Mouse (Mus musculus) limb, embryonic 10.5 days (tissue): ENCODE measurements around the gene Rhbdd1. TPM values are rescaled to one million over a fixed set of nuclear protein-coding genes. Genes with fewer than 3 reads are reported as not detected.

Experiments used
- DNase-seq: peaks from one replicate; pipeline ENCODE4 v3.0.0-alpha.2; 2017; ENCODE audit warnings: low spot score
- H3K27ac ChIP-seq: fragments of 300-500 bp; sonication (generic); 2 replicates; pipeline ENCODE4 v1.5.1; 2016; ENCODE audit warnings: mild to moderate bottlenecking
- H3K27me3 ChIP-seq: fragments of 300-500 bp; sonication (generic); 2 replicates; pipeline ENCODE4 v1.6.1; 2016; ENCODE audit warnings: low read depth, mild to moderate bottlenecking; ENCODE audit not compliant: poor library complexity, severe bottlenecking
- H3K36me3 ChIP-seq: fragments of 300-500 bp; sonication (generic); 2 replicates; pipeline ENCODE4 v1.6.1; 2016; ENCODE audit warnings: mild to moderate bottlenecking, moderate library complexity
- H3K4me1 ChIP-seq: fragments of 300-500 bp; sonication (generic); 2 replicates; pipeline ENCODE4 v1.6.1; 2016
- H3K4me3 ChIP-seq: fragments of 300-500 bp; sonication (generic); 2 replicates; pipeline ENCODE4 v1.5.1; 2016; ENCODE audit warnings: mild to moderate bottlenecking, moderate library complexity
- H3K9me3 ChIP-seq: fragments of 300-500 bp; sonication (generic); replicated peaks from 2 replicates; pipeline ENCODE4 v1.6.1; 2016; ENCODE audit warnings: mild to moderate bottlenecking
- WGBS: fragments of 180-500 bp; shearing (Covaris S2); methylation state at CpG from one replicate; pipeline ENCODE4 v1.1.7; 2016; 5-methylcytosine and 5-hydroxymethylcytosine counted together
- polyA plus RNA-seq: library from polyadenylated mRNA; unstranded; fragments of >200 nt; fragmentation: Nextera tagmentation; extraction: Ambion mirVana; gene quantifications from 2 replicates; pipeline ENCODE4 v1.2.1, GENCODE M21; 2016

Gene Rhbdd1
- polyA plus RNA-seq, 1 experiment from 2014 or later: 9.1 TPM

- WGBS: 83% methylated on average over 6 of the region's 6 CpGs
- no peak overlapping the region for H3K4me3 ChIP-seq
Measured at GRCm38 (mm10) chr1:82468872-82469271, 152.6 kb downstream of the Rhbdd1 start.

GRCm38 (mm10) chr1:82470516-82471225 lies 154.4 kb downstream of the Rhbdd1 start:
- no peaks in the 10 kb centered on the region for H3K9me3 ChIP-seq
- WGBS: 93% methylated on average over 10 of the region's 10 CpGs

More at GRCm38 (mm10) chr1:82468872-82469271, 152.6 kb downstream of the Rhbdd1 start:
- DNase-seq: no peak
- Histone ChIP-seq H3K27me3 (no peaks in the 10 kb centered on the region), H3K36me3 (no peaks in the 10 kb centered on the region), H3K4me1 (0 out of 2 replicates have a peak, but pooled peaks cover 7% of the 10 kb centered on the region), H3K27ac (no peak overlapping the region), H3K9me3 (no peaks in the 10 kb centered on the region)

GRCm38 (mm10) chr1:82473467-82473866 lies 157.2 kb downstream of the Rhbdd1 start:
- Histone ChIP-seq H3K36me3 (no peaks in the 10 kb centered on the region), H3K4me3 (no peak overlapping the region), H3K27me3 (no peaks in the 10 kb centered on the region), H3K27ac (no peak overlapping the region), H3K4me1 (peaks cover 22% of the 10 kb centered on the region; the same call in 1 of the 2 replicates), H3K9me3 (no peaks in the 10 kb centered on the region)
- no peak for DNase-seq

More at GRCm38 (mm10) chr1:82470516-82471225, 154.4 kb downstream of the Rhbdd1 start:
- no peak overlapping the region for H3K4me3 ChIP-seq
- H3K4me1 ChIP-seq: 0 out of 2 replicates have a peak, but pooled peaks cover 14% of the 10 kb centered on the region
- H3K27me3 ChIP-seq: no peaks in the 10 kb centered on the region
- H3K27ac ChIP-seq: no peak overlapping the region
- DNase-seq: no peak
- no peaks in the 10 kb centered on the region for H3K36me3 ChIP-seq

DNA sequence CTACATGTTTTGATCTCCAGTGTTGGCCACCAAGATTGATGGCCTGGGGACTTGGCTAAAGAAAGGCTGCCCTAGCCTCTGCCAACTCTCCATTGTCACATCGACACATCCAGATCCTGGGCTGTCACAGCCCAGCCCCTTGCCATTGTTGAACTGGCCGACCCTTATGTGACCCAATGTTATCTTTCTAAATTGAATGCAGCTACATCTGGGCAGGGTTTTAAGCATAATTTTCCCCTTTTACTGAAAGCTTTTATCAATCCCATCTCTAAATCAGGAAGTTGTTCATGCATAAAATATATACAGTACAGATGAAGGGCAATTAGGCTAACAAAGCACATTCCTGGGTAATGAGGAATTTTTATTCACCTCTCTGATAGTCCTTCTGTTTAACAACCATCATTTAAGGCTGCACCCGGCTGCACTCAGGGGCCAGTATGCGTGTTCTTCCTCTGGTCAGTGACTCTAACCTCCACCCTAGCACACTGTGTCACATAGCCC lies 158.3 kb downstream of the Rhbdd1 start:
- 48% methylated on average over 4 of the region's 4 CpGs for whole genome bisulfite sequencing
- DNase-seq: no peak

GRCm38 (mm10) chr1:82475254-82475653 lies 159.0 kb downstream of the Rhbdd1 start:
- H3K27me3 ChIP-seq: no peaks in the 10 kb centered on the region
- 88% methylated on average over 5 of the region's 5 CpGs for WGBS
- peaks cover 22% of the 10 kb centered on the region; the same call in 1 of the 2 replicates for H3K4me1 ChIP-seq
- DNase-seq: no peak
- no peak overlapping the region for H3K4me3 ChIP-seq
- no peaks in the 10 kb centered on the region for H3K9me3 ChIP-seq
- H3K36me3 ChIP-seq: no peaks in the 10 kb centered on the region
- H3K27ac ChIP-seq: no peak overlapping the region

More for the DNA sequence above, 158.3 kb downstream of the Rhbdd1 start:
- H3K36me3 ChIP-seq: no peaks in the 10 kb centered on the region
- no peaks in the 10 kb centered on the region for H3K27me3 ChIP-seq
- peaks cover 22% of the 10 kb centered on the region; the same call in 1 of the 2 replicates for H3K4me1 ChIP-seq
- no peak overlapping the region for H3K27ac ChIP-seq
- no peak overlapping the region for H3K4me3 ChIP-seq
- no peaks in the 10 kb centered on the region for H3K9me3 ChIP-seq

GRCm38 (mm10) chr1:82475821-82476220 lies 159.6 kb downstream of the Rhbdd1 start:
- peak overlapping the region; percentile 46; the same call in 1 of the 2 replicates for H3K27ac ChIP-seq
- DNase-seq: no peak
- H3K9me3 ChIP-seq: no peaks in the 10 kb centered on the region
- WGBS: 84% methylated on average over 4 of the region's 4 CpGs
- H3K27me3 ChIP-seq: no peaks in the 10 kb centered on the region
- no peak overlapping the region for H3K4me3 ChIP-seq
- no peaks in the 10 kb centered on the region for H3K36me3 ChIP-seq
- peaks cover 22% of the 10 kb centered on the region; the same call in 1 of the 2 replicates for H3K4me1 ChIP-seq

DNA sequence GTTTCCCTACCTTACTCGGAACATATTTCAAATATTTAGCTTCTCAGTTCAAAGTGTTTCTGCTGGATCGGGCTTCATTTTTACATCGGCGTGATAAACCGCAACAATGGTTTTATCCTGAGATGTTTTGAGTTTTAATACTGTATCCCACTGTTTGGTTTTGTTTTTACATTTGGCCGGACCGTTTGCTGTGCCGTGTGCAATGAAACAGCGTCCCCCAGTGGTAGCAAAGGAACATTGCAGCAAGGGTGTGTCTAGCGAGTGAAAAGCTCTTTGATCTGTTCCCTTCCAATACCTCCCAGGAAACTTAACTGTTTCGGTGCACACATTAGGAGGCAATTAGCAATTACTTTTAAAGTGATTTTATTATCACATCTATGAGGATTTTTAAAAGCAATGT lies 160.0 kb downstream of the Rhbdd1 start:
- Histone ChIP-seq H3K27ac (peak overlapping the region; percentile 46; the same call in 1 of the 2 replicates), H3K36me3 (no peaks in the 10 kb centered on the region), H3K4me3 (no peak overlapping the region), H3K27me3 (no peaks in the 10 kb centered on the region), H3K9me3 (no peaks in the 10 kb centered on the region), H3K4me1 (peaks cover 22% of the 10 kb centered on the region; the same call in 1 of the 2 replicates)
- WGBS: 48% methylated on average over 11 of the region's 11 CpGs
- peak; percentile 52 for DNase-seq

- Histone ChIP-seq H3K4me3 (no peak overlapping the region), H3K27ac (peak overlapping the region; percentile 12; the same call in 1 of the 2 replicates), H3K9me3 (no peaks in the 10 kb centered on the region), H3K27me3 (no peaks in the 10 kb centered on the region), H3K4me1 (peaks cover 22% of the 10 kb centered on the region; the same call in 1 of the 2 replicates), H3K36me3 (no peaks in the 10 kb centered on the region)
- 35% methylated on average over 9 of the region's 9 CpGs for WGBS
- DNase-seq: peak; percentile 38
Measured at GRCm38 (mm10) chr1:82476746-82477145, 160.5 kb downstream of the Rhbdd1 start.

GRCm38 (mm10) chr1:82479696-82480487 lies 163.6 kb downstream of the Rhbdd1 start:
- Histone ChIP-seq H3K4me1 (peaks cover 8% of the 10 kb centered on the region; the same call in 1 of the 2 replicates), H3K36me3 (no peaks in the 10 kb centered on the region), H3K4me3 (no peak overlapping the region), H3K9me3 (no peaks in the 10 kb centered on the region), H3K27ac (no peak overlapping the region), H3K27me3 (no peaks in the 10 kb centered on the region)
- DNase-seq: no peak
- WGBS: 90% methylated on average over 12 of the region's 12 CpGs

DNA sequence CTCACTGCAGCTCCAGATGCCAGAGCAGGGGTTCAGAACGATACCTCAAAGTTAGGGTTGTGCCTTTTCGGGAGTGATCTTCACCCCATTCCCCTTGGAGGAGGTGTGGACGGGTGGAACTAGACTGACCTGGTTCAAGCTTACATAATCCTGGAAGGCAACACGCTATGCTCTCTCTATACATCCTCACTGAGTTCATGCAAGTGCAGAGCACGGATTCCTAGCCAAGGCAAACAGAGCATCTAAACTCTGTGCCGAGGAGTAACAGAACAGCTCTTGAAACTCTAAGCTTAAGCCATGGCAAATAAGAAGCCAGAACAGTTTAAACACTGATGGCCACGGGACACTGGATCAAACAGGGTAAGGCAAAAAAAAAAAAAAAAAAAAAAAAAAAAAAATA lies 166.1 kb downstream of the Rhbdd1 start:
- Histone ChIP-seq H3K27ac (no peak overlapping the region), H3K27me3 (no peaks in the 10 kb centered on the region), H3K9me3 (no peaks in the 10 kb centered on the region), H3K4me3 (no peak overlapping the region), H3K4me1 (no peaks in the 10 kb centered on the region), H3K36me3 (no peaks in the 10 kb centered on the region)
- 93% methylated on average over 7 of the region's 7 CpGs for WGBS
- no peak for DNase-seq

GRCm38 (mm10) chr1:82486371-82486770 lies 170.1 kb downstream of the Rhbdd1 start:
- 88% methylated on average over 4 of the region's 4 CpGs for WGBS
- no peak overlapping the region for H3K4me3 ChIP-seq
- no peaks in the 10 kb centered on the region for H3K36me3 ChIP-seq
- no peak for DNase-seq
- H3K27ac ChIP-seq: no peak overlapping the region
- H3K4me1 ChIP-seq: no peaks in the 10 kb centered on the region
- H3K9me3 ChIP-seq: no peaks in the 10 kb centered on the region
- no peaks in the 10 kb centered on the region for H3K27me3 ChIP-seq

GRCm38 (mm10) chr1:82491954-82492353 lies 175.7 kb downstream of the Rhbdd1 start:
- no peaks in the 10 kb centered on the region for H3K36me3 ChIP-seq
- 93% methylated on average over 2 of the region's 2 CpGs for WGBS
- H3K4me3 ChIP-seq: no peak overlapping the region
- H3K9me3 ChIP-seq: no peaks in the 10 kb centered on the region
- no peak overlapping the region for H3K27ac ChIP-seq
- DNase-seq: no peak
- no peaks in the 10 kb centered on the region for H3K4me1 ChIP-seq
- H3K27me3 ChIP-seq: no peaks in the 10 kb centered on the region
